ENCODE assay signal across 8 mouse cellular contexts in genomic region chr17:35342071-35342671, GRCm38 (mm10). TPM values are rescaled to one million over a fixed set of nuclear protein-coding genes. Genes with fewer than 3 reads are reported as not detected.
DNase-seq lines count a peak whose midpoint lies in the region; ATAC-seq and TF ChIP-seq lines count a peak whose summit lies in the region.

TSS of gene H2-Q2 (plus strand) at chr17:35342242.

- TF ChIP-seq CTCF in olfactory bulb, adult 2 months (IDR thresholded peaks at IDR 0.05; ENCODE audit: insufficient read depth, low read depth, low read length) = no peak

- no peaks in the 10 kb centered on the region for H3K36me3 ChIP-seq in forebrain, embryonic 16.5 days (ENCODE audit: control insufficient read depth, insufficient read depth)

- peak; percentile 29 for DNase-seq in adrenal gland, postnatal 14 days
- no peak for DNase-seq in adrenal gland, adult 8-10 months
- DNase-seq in B cell, adult 2 months = peak; percentile 40 to 42
- DNase-seq in large intestine, adult 2 months (ENCODE audit: low read depth, low spot score) = peak; percentile 73
- DNase-seq in right cerebral cortex, postnatal 36 days (ENCODE audit: low spot score in 2 of 2) = no peak
- DNase-seq in cerebellum, adult 18-20 months = no peak

- peaks cover 7% of the 10 kb centered on the region for H3K4me1 ChIP-seq in forebrain, embryonic 16.5 days (replicated peaks; ENCODE audit: control insufficient read depth, insufficient read depth, low read length)
- peaks cover 12% of the 10 kb centered on the region for H3K4me1 ChIP-seq in olfactory bulb, adult 2 months (ENCODE audit: control insufficient read depth, insufficient read depth, low read length)

- no peak for ATAC-seq in forebrain, embryonic 16.5 days

- H3K9me3 ChIP-seq in forebrain, embryonic 16.5 days (ENCODE audit: control insufficient read depth, low read length) = no peaks in the 10 kb centered on the region

- peak within 1 kb of the TSS; percentile 43 for H3K4me3 ChIP-seq in forebrain, embryonic 16.5 days (replicated peaks; ENCODE audit: low read length)
- peak within 1 kb of the TSS; percentile 40 for H3K4me3 ChIP-seq in olfactory bulb, adult 2 months (ENCODE audit: insufficient read depth, low read depth, low read length)

- no peak for TF ChIP-seq POLR2A in olfactory bulb, adult 2 months (IDR thresholded peaks at IDR 0.05; ENCODE audit: insufficient read depth, low read depth, low read length)

- WGBS in forebrain, embryonic 16.5 days = under 1% methylated on average over 32 of the region's 40 CpGs
- WGBS in large intestine, adult 2 months = 2% methylated on average over 40 of the region's 40 CpGs
- 3% methylated on average over 40 of the region's 40 CpGs for WGBS in olfactory bulb, adult 2 months

- H3K27me3 ChIP-seq in forebrain, embryonic 16.5 days (replicated peaks; ENCODE audit: control insufficient read depth, insufficient read depth, low read length) = peaks cover 24% of the 10 kb centered on the region

- H3K4me2 ChIP-seq in forebrain, embryonic 16.5 days (ENCODE audit: low read length) = peak within 1 kb of the TSS; percentile 69

- no peak within 1 kb of the TSS for H3K27ac ChIP-seq in forebrain, embryonic 16.5 days (ENCODE audit: low read length)
- no peak within 1 kb of the TSS for H3K27ac ChIP-seq in olfactory bulb, adult 2 months (ENCODE audit: insufficient read depth, low read depth, low read length)

- peak within 1 kb of the TSS; percentile 45 for H3K9ac ChIP-seq in forebrain, embryonic 16.5 days (replicated peaks; ENCODE audit: low read depth, low read length)

RNA-seq across cellular contexts. Expression of gene H2-Q2, which starts in this region (rescaled TPM):
- 0.49 and 1.3 TPM in 2 replicates for total RNA-seq in adrenal gland, postnatal 14 days (2021)
- total RNA-seq in adrenal gland, adult 8-10 months (2022) = 1 to 10 TPM; 1.7 to 2.7 (median 2.3) TPM
- 1.4 and 3.3 TPM in 2 replicates for polyA plus RNA-seq in forebrain, embryonic 16.5 days (2015; fragmentation: Nextera tagmentation; extraction: Ambion mirVana)
- polyA plus RNA-seq in large intestine, adult 2 months (2012; rRNA removed) = 245 and 632 TPM in 2 replicates
- not detected in 2 replicates for polyA plus RNA-seq in olfactory bulb, adult 2 months (2012; ENCODE audit: insufficient read depth, insufficient read length, low replicate concordance, missing spikeins)

Comparison
In these comparisons a context has a peak if more than half of its experiments do, and no peak if none do; other contexts are left out.
1. RNA of gene H2-Q2 (polyA plus RNA-seq): 245 to 632 TPM in large intestine, adult 2 months; 1.4 to 3.3 TPM in forebrain, embryonic 16.5 days and not detected in olfactory bulb, adult 2 months; every median in the first group is over 10 times any median in the second.
2. DNase-seq: peak in adrenal gland, postnatal 14 days (single experiment), B cell, adult 2 months (2 of 2) and large intestine, adult 2 months (single experiment); none in adrenal gland, adult 8-10 months (single experiment), right cerebral cortex, postnatal 36 days (0 of 2) and cerebellum, adult 18-20 months (0 of 2).